Mouse (Mus musculus): Measurements from ENCODE around the gene Atad5.

DNA sequence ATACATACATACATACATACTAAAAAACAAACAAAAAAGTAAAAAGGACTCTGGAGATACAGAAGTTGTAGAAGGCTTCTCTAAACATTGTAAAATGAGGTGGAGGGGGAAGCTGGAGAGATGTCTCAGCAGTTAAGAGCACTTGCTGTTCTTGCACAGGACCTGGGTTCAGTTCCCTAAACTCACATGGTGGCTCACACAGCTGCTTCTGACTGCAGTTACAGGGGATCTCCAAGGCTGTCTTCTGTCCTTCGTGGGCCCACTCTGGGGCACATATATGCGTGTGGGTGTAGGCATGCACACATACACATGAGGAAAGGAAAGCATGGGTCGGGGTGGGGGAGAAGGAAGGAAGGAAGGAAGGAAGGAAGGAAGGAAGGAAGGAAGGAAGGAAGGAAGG is 80.4 kb downstream of the Atad5 start:
- TF ChIP-seq CTCF (IDR thresholded peaks at IDR 0.05; ENCODE audit: low read depth) (no peak), EP300 (IDR thresholded peaks at IDR 0.05; ENCODE audit: low read depth) (no peak)

Data from liver, embryonic 14.5 days (tissue).